Mouse (Mus musculus) neural tube, embryonic 15.5 days (tissue): ENCODE measurements around the gene Zfp418. TPM values are rescaled to one million over a fixed set of nuclear protein-coding genes. Genes with fewer than 3 reads are reported as not detected.
A peak's percentile ranks its signal among the peaks of the same experiment; 100 is the strongest.
"Not testable (repeated sequence)": the region's sequence is repeated elsewhere in the genome, so short reads cannot be mapped to it uniquely, and the experiment has no call there.

ENCODE experiments used
- ATAC-seq: fragments of 200-750 bp; cut with Nextera tagmentation; 2 replicates; pipeline ENCODE4 v1.8.0; 2017; ENCODE audit warnings: mild to moderate bottlenecking, moderate TSS enrichment, moderate library complexity; ENCODE audit not compliant: low FRiP score
- H3K27ac ChIP-seq: fragments of 300-500 bp; sonication (generic); replicated peaks from 2 replicates; pipeline ENCODE4 v1.5.1; 2015; ENCODE audit warnings: mild to moderate bottlenecking, inconsistent platforms
- H3K27me3 ChIP-seq: fragments of 300-500 bp; sonication (generic); replicated peaks from 2 replicates; pipeline ENCODE4 v1.6.1; 2015; ENCODE audit warnings: inconsistent platforms
- H3K36me3 ChIP-seq: fragments of 300-500 bp; sonication (generic); 2 replicates; pipeline ENCODE4 v1.6.1; 2015; ENCODE audit warnings: inconsistent platforms
- H3K4me1 ChIP-seq: fragments of 300-500 bp; sonication (generic); 2 replicates; pipeline ENCODE4 v1.6.1; 2015; ENCODE audit warnings: inconsistent platforms
- H3K4me2 ChIP-seq: fragments of 300-500 bp; sonication (generic); 2 replicates; pipeline ENCODE4 v1.6.1; 2015; ENCODE audit warnings: inconsistent platforms, mild to moderate bottlenecking, moderate library complexity
- H3K4me3 ChIP-seq: fragments of 300-500 bp; sonication (generic); replicated peaks from 2 replicates; pipeline ENCODE4 v1.5.1; 2015; ENCODE audit warnings: mild to moderate bottlenecking, inconsistent platforms
- H3K9ac ChIP-seq: fragments of 300-500 bp; sonication (generic); replicated peaks from 2 replicates; pipeline ENCODE4 v1.6.1; 2015; ENCODE audit warnings: mild to moderate bottlenecking, inconsistent platforms
- H3K9me3 ChIP-seq: fragments of 300-500 bp; sonication (generic); replicated peaks from 2 replicates; pipeline ENCODE4 v1.6.1; 2016; ENCODE audit warnings: inconsistent platforms
- WGBS: fragments of 180-500 bp; shearing (Covaris S2); methylation state at CpG from one replicate; pipeline ENCODE4 v1.1.7; 2015; ENCODE audit warnings: mixed read lengths; 5-methylcytosine and 5-hydroxymethylcytosine counted together
- polyA plus RNA-seq: library from polyadenylated mRNA; unstranded; fragments of >200 nt; fragmentation: Nextera tagmentation; extraction: Ambion mirVana; gene quantifications from 2 replicates; pipeline ENCODE4 v1.2.1, GENCODE M21; 2015

Gene Zfp418
- polyA plus RNA-seq, 1 experiment from 2014 or later, result 3.0 TPM

DNA sequence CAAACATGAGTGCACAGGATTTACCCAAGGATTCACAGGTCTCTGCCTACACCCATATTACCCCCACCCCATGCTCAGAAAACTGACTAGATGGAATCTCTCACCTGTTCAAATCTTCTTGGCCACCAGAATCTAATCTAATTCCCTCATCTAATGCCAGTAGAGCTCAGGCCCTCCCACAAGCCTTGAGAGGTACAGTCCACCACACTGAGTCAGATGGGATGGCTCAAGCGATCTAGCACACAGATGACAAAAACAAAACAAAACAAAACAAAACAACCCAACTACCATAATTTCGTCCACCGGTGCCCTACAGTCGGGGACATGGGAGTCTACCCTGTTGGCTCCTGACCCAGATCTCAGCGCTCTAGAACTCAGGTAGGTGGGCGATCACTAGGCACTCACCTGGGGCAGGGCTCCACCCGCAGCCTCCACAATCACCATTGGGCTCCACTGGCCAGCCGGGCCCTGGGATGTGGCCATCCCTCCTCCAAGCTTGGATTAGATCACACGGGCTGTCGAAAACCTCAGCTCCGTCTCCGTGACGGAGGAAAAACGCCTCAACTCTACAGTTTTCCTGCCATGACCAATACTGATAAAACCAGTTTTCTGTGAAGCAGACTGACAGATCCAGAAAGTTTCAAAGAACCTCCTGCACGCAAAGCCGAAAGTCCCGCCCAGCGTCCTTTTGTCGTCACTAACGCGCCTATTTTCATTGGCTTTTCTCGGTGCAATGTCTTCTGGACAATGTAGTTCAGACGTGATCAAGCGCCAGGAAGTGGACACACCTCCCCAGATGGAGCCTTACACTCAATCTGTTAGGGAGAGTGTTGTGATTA is 38.4 kb downstream of the Zfp418 start, which contains the start of gene Zfp772:
Zfp772 (minus strand) TSS at position 686 of the 839 bp plus-strand sequence.
- not testable (repeated sequence) for H3K9me3 ChIP-seq, H3K27ac ChIP-seq, H3K27me3 ChIP-seq, H3K4me1 ChIP-seq
- H3K4me3 ChIP-seq, result peak within 1 kb of the TSS; percentile 52
- peak within 1 kb of the TSS; percentile 72 for H3K4me2 ChIP-seq
- H3K36me3 ChIP-seq, result peaks cover 13% of the 10 kb centered on the region
- peak within 1 kb of the TSS; percentile 47 for H3K9ac ChIP-seq
- WGBS, result 1% methylated on average over 24 of the region's 24 CpGs
- peak; percentile 69; the same call in 1 of the 2 replicates for ATAC-seq

Other genes with a start within 250 kb of the Zfp418 start
- gene Aurkc, start 176.0 kb upstream of the Zfp418 start, polyA plus RNA-seq, result not detected in 2 replicates
- gene Zfp954, start 49.8 kb upstream of the Zfp418 start, polyA plus RNA-seq, result 18.5 and 20.2 TPM in 2 replicates
- gene Zfp773, start 34.6 kb upstream of the Zfp418 start, polyA plus RNA-seq, result 12.4 and 12.8 TPM in 2 replicates
- gene Zfp772, start 38.7 kb downstream of the Zfp418 start, polyA plus RNA-seq, result 8.0 and 8.8 TPM in 2 replicates
- gene Vmn2r29, start 76.0 kb downstream of the Zfp418 start, polyA plus RNA-seq, result 1.1 and 2.3 TPM in 2 replicates
- 9.4 and 12.6 TPM in 2 replicates for gene Gm45844, start 107.0 kb downstream of the Zfp418 start, polyA plus RNA-seq
- gene Clcn4, start 129.5 kb downstream of the Zfp418 start, polyA plus RNA-seq, result 168 and 192 TPM in 2 replicates
- gene Vmn2r30, start 166.3 kb downstream of the Zfp418 start, polyA plus RNA-seq, result not detected in 2 replicates
- gene Gm45783, start 203.2 kb downstream of the Zfp418 start, polyA plus RNA-seq, result not detected in 2 replicates
- gene Vmn2r31, start 228.4 kb downstream of the Zfp418 start, polyA plus RNA-seq, result 0.01 TPM in 1 of 2 replicates, not detected in the other